Mouse (Mus musculus): ENCODE results near the gene Gm45837.

Gm45837 gene

GRCm38 (mm10) chr7:101393015-101393414, 17.7 kb upstream of the Gm45837 start:
- DNase-seq: no peak

GRCm38 (mm10) chr7:101393694-101394504, 16.8 kb upstream of the Gm45837 start:
- peak; percentile 57 for DNase-seq

- DNase-seq: no peak
These were observed 16.1 kb upstream of the Gm45837 start for GRCm38 (mm10) chr7:101394569-101394968.

GRCm38 (mm10) chr7:101395471-101395870, 15.2 kb upstream of the Gm45837 start:
- no peak for DNase-seq

GRCm38 (mm10) chr7:101397175-101397574, 13.5 kb upstream of the Gm45837 start:
- DNase-seq: no peak

GRCm38 (mm10) chr7:101401510-101401909, 9.2 kb upstream of the Gm45837 start:
- DNase-seq: no peak

GRCm38 (mm10) chr7:101403831-101404230, 6.9 kb upstream of the Gm45837 start:
- DNase-seq: no peak

GRCm38 (mm10) chr7:101412796-101413195, 2.1 kb downstream of the Gm45837 start:
- DNase-seq: peak; percentile 85

- DNase-seq: no peak
These were observed 3.5 kb downstream of the Gm45837 start for GRCm38 (mm10) chr7:101414209-101414608.

GRCm38 (mm10) chr7:101414661-101415511, 4.2 kb downstream of the Gm45837 start:
- DNase-seq: peak; percentile 77

- no peak for DNase-seq
These were observed 4.9 kb downstream of the Gm45837 start for GRCm38 (mm10) chr7:101415512-101416100.

- DNase-seq: no peak
These were observed 5.7 kb downstream of the Gm45837 start for GRCm38 (mm10) chr7:101416391-101416790.

- DNase-seq: peak; percentile 46
These were observed 8.5 kb downstream of the Gm45837 start for GRCm38 (mm10) chr7:101419013-101419770.

- peak; percentile 39 for DNase-seq
These were observed 10.8 kb downstream of the Gm45837 start, which contains the start of gene Pde2a for GRCm38 (mm10) chr7:101421529-101421928. TSS of gene Pde2a (plus strand) at chr7:101421691.

GRCm38 (mm10) chr7:101422069-101422468, 11.4 kb downstream of the Gm45837 start:
- DNase-seq: no peak

- DNase-seq: no peak
These were observed 12.0 kb downstream of the Gm45837 start for GRCm38 (mm10) chr7:101422646-101423045.

- DNase-seq: no peak
These were observed 13.3 kb downstream of the Gm45837 start for GRCm38 (mm10) chr7:101423970-101424369.

- no peak for DNase-seq
These were observed 16.0 kb downstream of the Gm45837 start for GRCm38 (mm10) chr7:101426692-101427091.

- DNase-seq: no peak
These were observed 17.1 kb downstream of the Gm45837 start for GRCm38 (mm10) chr7:101427736-101428135.

GRCm38 (mm10) chr7:101435038-101435437, 24.4 kb downstream of the Gm45837 start:
- DNase-seq: no peak

GRCm38 (mm10) chr7:101437876-101438275, 27.2 kb downstream of the Gm45837 start:
- DNase-seq: peak; percentile 47

- no peak for DNase-seq
These were observed 32.4 kb downstream of the Gm45837 start for GRCm38 (mm10) chr7:101443093-101443492.
